Mouse (Mus musculus) erythroblast, embryonic 14.5 days (primary cell): ENCODE results near the gene Zfp612. TPM values are rescaled to one million over a fixed set of nuclear protein-coding genes. Genes with fewer than 3 reads are reported as not detected.

Experiments
- H3K27me3 ChIP-seq: 2 replicates; pipeline ENCODE4 v1.6.1; 2012; ENCODE audit warnings: inconsistent platforms; ENCODE audit not compliant: control insufficient read depth
- H3K36me3 ChIP-seq: 2 replicates; pipeline ENCODE4 v1.6.1; 2012; ENCODE audit warnings: mild to moderate bottlenecking, inconsistent platforms; ENCODE audit not compliant: control insufficient read depth
- H3K4me1 ChIP-seq: 2 replicates; pipeline ENCODE4 v1.6.1; 2012; ENCODE audit warnings: inconsistent platforms; ENCODE audit not compliant: control insufficient read depth
- H3K4me3 ChIP-seq: replicated peaks from 2 replicates; pipeline ENCODE3; 2012; ENCODE audit warnings: moderate library complexity, mild to moderate bottlenecking, inconsistent platforms
- H3K9me3 ChIP-seq: 2 replicates; pipeline ENCODE4 v1.6.1; 2012; ENCODE audit warnings: low read length, inconsistent platforms, mixed read lengths; ENCODE audit not compliant: control insufficient read depth
- GATA1 ChIP-seq: IDR thresholded peaks from 2 replicates; pipeline ENCODE4 v1.6.1; 2012; ENCODE audit warnings: low read length, inconsistent platforms, mixed read lengths
- TAL1 ChIP-seq: IDR thresholded peaks from 3 replicates; pipeline ENCODE4 v1.6.1; 2012; ENCODE audit warnings: low read length, inconsistent platforms, mixed read lengths
- polyA plus RNA-seq: library from polyadenylated mRNA; stranded (reverse); fragments of >175 nt; gene quantifications from 2 replicates; pipeline ENCODE4 v1.2.3, GENCODE M21; 2012

The Zfp612 gene
- polyA plus RNA-seq, 1 experiment: not detected

- H3K27me3 ChIP-seq: no peaks in the 10 kb centered on the region
- H3K36me3 ChIP-seq: no peaks in the 10 kb centered on the region
- peaks cover 6% of the 10 kb centered on the region; the same call in 1 of the 2 replicates for H3K9me3 ChIP-seq
- TF ChIP-seq GATA1 (no peak), TAL1 (no peak)
- no peaks in the 10 kb centered on the region for H3K4me1 ChIP-seq
- H3K4me3 ChIP-seq: no peak overlapping the region
Observed at GRCm38 (mm10) chr8:110064161-110064560, 15.4 kb upstream of the Zfp612 start.

GRCm38 (mm10) chr8:110064606-110065365 lies 14.8 kb upstream of the Zfp612 start:
- Histone ChIP-seq H3K9me3 (peaks cover 6% of the 10 kb centered on the region; the same call in 1 of the 2 replicates), H3K4me1 (no peaks in the 10 kb centered on the region), H3K27me3 (no peaks in the 10 kb centered on the region), H3K36me3 (no peaks in the 10 kb centered on the region), H3K4me3 (no peak overlapping the region)
- no peak for TF ChIP-seq TAL1
- TF ChIP-seq GATA1: no peak

- H3K9me3 ChIP-seq: peaks cover 6% of the 10 kb centered on the region; the same call in 1 of the 2 replicates
- TF ChIP-seq GATA1: no peak
- TF ChIP-seq TAL1: no peak
- no peaks in the 10 kb centered on the region for H3K4me1 ChIP-seq
- no peaks in the 10 kb centered on the region for H3K36me3 ChIP-seq
- no peak overlapping the region for H3K4me3 ChIP-seq
- H3K27me3 ChIP-seq: no peaks in the 10 kb centered on the region
Observed at GRCm38 (mm10) chr8:110065676-110066075, 13.9 kb upstream of the Zfp612 start.

- Histone ChIP-seq H3K27me3 (no peaks in the 10 kb centered on the region), H3K4me1 (no peaks in the 10 kb centered on the region), H3K36me3 (no peaks in the 10 kb centered on the region), H3K9me3 (peaks cover 6% of the 10 kb centered on the region; the same call in 1 of the 2 replicates), H3K4me3 (no peak overlapping the region)
- TF ChIP-seq GATA1 (no peak), TAL1 (no peak)
Observed at GRCm38 (mm10) chr8:110069706-110070105, 9.8 kb upstream of the Zfp612 start.

- Histone ChIP-seq H3K27me3 (no peaks in the 10 kb centered on the region), H3K36me3 (no peaks in the 10 kb centered on the region), H3K9me3 (peaks cover 3% of the 10 kb centered on the region; the same call in 1 of the 2 replicates), H3K4me3 (no peak overlapping the region), H3K4me1 (no peaks in the 10 kb centered on the region)
- TF ChIP-seq TAL1 (no peak), GATA1 (no peak)
Observed at GRCm38 (mm10) chr8:110071600-110071999, 7.9 kb upstream of the Zfp612 start.

- TF ChIP-seq TAL1 (no peak), GATA1 (no peak)
- Histone ChIP-seq H3K36me3 (no peaks in the 10 kb centered on the region), H3K9me3 (no peaks in the 10 kb centered on the region), H3K4me3 (no peak overlapping the region), H3K27me3 (peaks cover 1% of the 10 kb centered on the region), H3K4me1 (peaks cover 3% of the 10 kb centered on the region)
Observed at GRCm38 (mm10) chr8:110074496-110074895, 5.0 kb upstream of the Zfp612 start.

GRCm38 (mm10) chr8:110082416-110083105 lies 3.0 kb downstream of the Zfp612 start:
- TF ChIP-seq TAL1 (no peak), GATA1 (no peak)
- Histone ChIP-seq H3K27me3 (peaks cover 7% of the 10 kb centered on the region), H3K36me3 (no peaks in the 10 kb centered on the region; the same call in 1 of the 2 replicates), H3K4me1 (peaks cover 9% of the 10 kb centered on the region), H3K9me3 (peaks cover 3% of the 10 kb centered on the region; the same call in 1 of the 2 replicates), H3K4me3 (no peak overlapping the region)

GRCm38 (mm10) chr8:110091869-110092268 lies 12.3 kb downstream of the Zfp612 start:
- H3K4me1 ChIP-seq: no peaks in the 10 kb centered on the region
- H3K36me3 ChIP-seq: peaks cover 9% of the 10 kb centered on the region
- H3K4me3 ChIP-seq: no peak overlapping the region
- no peaks in the 10 kb centered on the region for H3K27me3 ChIP-seq
- H3K9me3 ChIP-seq: peaks cover 21% of the 10 kb centered on the region
- TF ChIP-seq GATA1 (no peak), TAL1 (no peak)

- H3K27me3 ChIP-seq: no peaks in the 10 kb centered on the region
- H3K4me3 ChIP-seq: no peak within 1 kb of the TSS
- no peaks in the 10 kb centered on the region for H3K36me3 ChIP-seq
- peaks cover 23% of the 10 kb centered on the region for H3K9me3 ChIP-seq
- TF ChIP-seq TAL1: no peak
- no peak for TF ChIP-seq GATA1
- H3K4me1 ChIP-seq: no peaks in the 10 kb centered on the region
Observed at GRCm38 (mm10) chr8:110100907-110101306, 21.4 kb downstream of the Zfp612 start, which contains the start of gene Gm21964. Gene Gm21964, plus strand, starts transcription at chr8:110101207.
